Mouse (Mus musculus) left cerebral cortex, adult 8-10 months (tissue): Measurements from ENCODE around the gene Atp11b. TPM values are rescaled to one million over a fixed set of nuclear protein-coding genes. Genes with fewer than 3 reads are reported as not detected.

Experiments
- DNase-seq, 2 experiments: peaks; one replicate each; pipeline ENCODE4 v3.0.0; 2022; ENCODE audit warnings: low spot score in 2 of 2
- total RNA-seq, 4 experiments: library from RNA; stranded (reverse); gene quantifications; 2 replicates each; pipeline ENCODE4 v1.2.4; 2022

Atp11b gene
- total RNA-seq, 4 experiments from 2014 or later, result 93.8 to 108 (median 101) TPM

GRCm38 (mm10) chr3:35764637-35765617 lies 11.0 kb downstream of the Atp11b start:
- no peak for DNase-seq

GRCm38 (mm10) chr3:35779748-35780147 lies 25.8 kb downstream of the Atp11b start:
- no peak for DNase-seq

- DNase-seq, result no peak
Measured at GRCm38 (mm10) chr3:35802040-35802439, 48.1 kb downstream of the Atp11b start.

GRCm38 (mm10) chr3:35819887-35820286 lies 66.0 kb downstream of the Atp11b start:
- DNase-seq, result no peak

GRCm38 (mm10) chr3:35822036-35822435 lies 68.1 kb downstream of the Atp11b start:
- DNase-seq, result no peak

- no peak for DNase-seq
Measured at GRCm38 (mm10) chr3:35849326-35849725, 95.4 kb downstream of the Atp11b start.

- no peak for DNase-seq
Measured at GRCm38 (mm10) chr3:35883267-35883666, 129.4 kb downstream of the Atp11b start.

GRCm38 (mm10) chr3:35889531-35889930 lies 135.6 kb downstream of the Atp11b start:
- no peak for DNase-seq

GRCm38 (mm10) chr3:35891123-35891522 lies 137.2 kb downstream of the Atp11b start:
- DNase-seq, result no peak

GRCm38 (mm10) chr3:35893156-35893555 lies 139.2 kb downstream of the Atp11b start:
- DNase-seq, result no peak

- DNase-seq, result no peak
Measured at GRCm38 (mm10) chr3:35897900-35898299, 144.0 kb downstream of the Atp11b start.

- no peak for DNase-seq
Measured at GRCm38 (mm10) chr3:35899109-35899508, 145.2 kb downstream of the Atp11b start.

GRCm38 (mm10) chr3:35900555-35901204 lies 146.8 kb downstream of the Atp11b start:
- no peak for DNase-seq

Other genes with a start within 250 kb of the Atp11b start
- gene Dcun1d1, start 183.3 kb downstream of the Atp11b start, total RNA-seq, result 10 to 100 TPM; 67.1 to 84.1 (median 77.7) TPM
- gene Mccc1, start 246.6 kb downstream of the Atp11b start, total RNA-seq, result 10 to 100 TPM; 32.5 to 46.1 (median 34.5) TPM